ENCODE assay signal across 11 mouse cellular contexts in genomic region chr13:110097424-110098050, GRCm38 (mm10).
A peak's percentile ranks its signal among the peaks of the same experiment; 100 is the strongest.
DNase-seq lines count a peak whose midpoint lies in the region; ATAC-seq and TF ChIP-seq lines count a peak whose summit lies in the region.
"Had no signal": no experiment of that assay in that cellular context is flagged by ENCODE, and none has a peak within 500 bp of the region (broad histone marks: within the 10 kb centered on the region; RNA-seq: fewer than 3 reads in every experiment).

No protein-coding gene starts in this region.

- no peak overlapping the region for H3K9ac ChIP-seq in heart, embryonic 12.5 days
- H3K9ac ChIP-seq in midbrain, postnatal 0 days (replicated peaks; ENCODE audit: low read length, poor library complexity, severe bottlenecking): no peak overlapping the region
- H3K9ac ChIP-seq: liver, embryonic 13.5 days had no signal

- no peaks in the 10 kb centered on the region for H3K36me3 ChIP-seq in heart, embryonic 12.5 days
- H3K36me3 ChIP-seq in midbrain, postnatal 0 days (ENCODE audit: insufficient read depth, low read length): no peaks in the 10 kb centered on the region
- H3K36me3 ChIP-seq: liver, embryonic 13.5 days had no signal

- peak overlapping the region; percentile 61; the same call in 1 of the 2 replicates for H3K27ac ChIP-seq in heart, embryonic 12.5 days (ENCODE audit: poor library complexity, severe bottlenecking)
- no peak overlapping the region for H3K27ac ChIP-seq in midbrain, postnatal 0 days (ENCODE audit: low read depth, low read length)
- H3K27ac ChIP-seq: liver, embryonic 13.5 days; stomach, postnatal 0 days had no signal

- DNase-seq in heart, adult 9 months (ENCODE audit: low spot score in 2 of 2): no peak
- peak; percentile 19 to 49 for DNase-seq in lung, postnatal 4 days
- DNase-seq in lung, adult 2 months: no peak
- peak; percentile 50 for DNase-seq in cerebellum, adult 9-11 months
- peak; percentile 59 for DNase-seq in midbrain, postnatal 0 days (ENCODE audit: low spot score)
- DNase-seq in T-cell, adult 2 months (ENCODE audit: low spot score): no peak
- no peak for DNase-seq in gastrocnemius, adult 8-10 months (ENCODE audit: low spot score in 2 of 2)
- DNase-seq: liver, embryonic 13.5 days had no signal

- no peaks in the 10 kb centered on the region for H3K27me3 ChIP-seq in heart, embryonic 12.5 days (replicated peaks)
- H3K27me3 ChIP-seq in midbrain, postnatal 0 days (ENCODE audit: insufficient read depth, low read length): no peaks in the 10 kb centered on the region
- H3K27me3 ChIP-seq: liver, embryonic 13.5 days had no signal

- H3K9me3 ChIP-seq in heart, embryonic 12.5 days (replicated peaks): no peaks in the 10 kb centered on the region
- H3K9me3 ChIP-seq in midbrain, postnatal 0 days (ENCODE audit: low read length): no peaks in the 10 kb centered on the region
- H3K9me3 ChIP-seq: liver, embryonic 13.5 days had no signal

- WGBS in heart, embryonic 12.5 days: 69% methylated on average over 6 of the region's 6 CpGs
- WGBS in lung, adult 2 months: 75% methylated on average over 6 of the region's 6 CpGs
- WGBS in midbrain, postnatal 0 days: 78% methylated on average over 6 of the region's 6 CpGs

- peak; percentile 29; the same call in 1 of the 2 replicates for ATAC-seq in heart, embryonic 12.5 days (ENCODE audit: insufficient number of reproducible peaks, low FRiP score)
- no peak for ATAC-seq in midbrain, postnatal 0 days (ENCODE audit: low FRiP score)
- ATAC-seq: intestine, postnatal 0 days had no signal

- TF ChIP-seq POLR2A in lung, adult 2 months (IDR thresholded peaks at IDR 0.05; ENCODE audit: borderline replicate concordance, extremely low read depth, low read depth, low read length): no peak

- no peak overlapping the region for H3K4me2 ChIP-seq in heart, embryonic 12.5 days
- H3K4me2 ChIP-seq in midbrain, postnatal 0 days (ENCODE audit: low read depth, low read length, poor library complexity, severe bottlenecking): no peak overlapping the region
- H3K4me2 ChIP-seq: liver, embryonic 13.5 days had no signal

- no peak overlapping the region for H3K4me3 ChIP-seq in heart, embryonic 12.5 days
- H3K4me3 ChIP-seq in lung, adult 2 months (replicated peaks; ENCODE audit: extremely low read depth, low read depth, low read length): no peak overlapping the region
- H3K4me3 ChIP-seq in midbrain, postnatal 0 days (ENCODE audit: low read depth, low read length): no peak overlapping the region
- H3K4me3 ChIP-seq: liver, embryonic 13.5 days had no signal

- peaks cover 7% of the 10 kb centered on the region; the same call in 1 of the 2 replicates for H3K4me1 ChIP-seq in heart, embryonic 12.5 days (replicated peaks)
- H3K4me1 ChIP-seq in lung, adult 2 months (ENCODE audit: control insufficient read depth, insufficient read depth, low read length): no peaks in the 10 kb centered on the region; the same call in 1 of the 2 replicates
- no peaks in the 10 kb centered on the region for H3K4me1 ChIP-seq in midbrain, postnatal 0 days (ENCODE audit: insufficient read depth, low read length)
- H3K4me1 ChIP-seq: liver, embryonic 13.5 days had no signal

- no peak for TF ChIP-seq CTCF in lung, adult 2 months (IDR thresholded peaks at IDR 0.05; ENCODE audit: insufficient read depth, low read length)
- TF ChIP-seq CTCF in midbrain, postnatal 0 days (IDR thresholded peaks at IDR 0.05): no peak

Comparison
In these comparisons a context has a peak if more than half of its experiments do, and no peak if none do; other contexts are left out.
1. DNase-seq: peak in lung, postnatal 4 days (2 of 2), cerebellum, adult 9-11 months (single experiment) and midbrain, postnatal 0 days (single experiment); none in heart, adult 9 months (0 of 2), lung, adult 2 months (single experiment), T-cell, adult 2 months (single experiment) and gastrocnemius, adult 8-10 months (0 of 2).